Mouse (Mus musculus) MEL (cell line): ENCODE results near the gene Nav1. TPM values are rescaled to one million over a fixed set of nuclear protein-coding genes. Genes with fewer than 3 reads are reported as not detected.

Experiments used
- DNase-seq: peaks from one replicate; pipeline ENCODE4 v3.0.0; 2011; ENCODE audit warnings: low read depth, low spot score
- H3K27ac ChIP-seq: 2 replicates; pipeline ENCODE4 v1.5.1; 2012; ENCODE audit warnings: low read depth, mild to moderate bottlenecking, control low read depth, low read length, moderate library complexity; ENCODE audit not compliant: control insufficient read depth
- H3K27me3 ChIP-seq, 2 experiments: fragments of 150-350 bp in 1 of 2; sonication (generic) in 1 of 2; 2 replicates each; pipeline ENCODE4 v1.6.1; 2012; ENCODE audit warnings: low read length in 2 of 2, mild to moderate bottlenecking in 2 of 2, improper control_type of control experiment in 1 of 2, moderate library complexity in 1 of 2; ENCODE audit not compliant: insufficient read depth in 2 of 2, control insufficient read depth in 1 of 2
- H3K36me3 ChIP-seq, 2 experiments: 2 replicates each; pipeline ENCODE4 v1.6.1; 2012 to 2014; ENCODE audit warnings: low read length in 2 of 2, improper control_type of control experiment in 1 of 2, inconsistent platforms in 1 of 2, mild to moderate bottlenecking in 1 of 2; ENCODE audit not compliant: insufficient read depth in 2 of 2, control insufficient read depth in 1 of 2
- H3K4me1 ChIP-seq, 2 experiments: fragments of 150-350 bp in 1 of 2; sonication (generic) in 1 of 2; 2 replicates each; pipeline ENCODE4 v1.6.1; 2012; ENCODE audit warnings: low read length in 2 of 2, improper control_type of control experiment in 1 of 2, mild to moderate bottlenecking in 1 of 2; ENCODE audit not compliant: insufficient read depth in 2 of 2, control insufficient read depth in 1 of 2
- H3K4me3 ChIP-seq, 2 experiments: fragments of 150-350 bp in 1 of 2; sonication (generic) in 1 of 2; 2 replicates each; pipeline ENCODE4 v1.5.1; 2012; ENCODE audit warnings: low read depth in 2 of 2, low read length in 2 of 2, mild to moderate bottlenecking in 2 of 2, moderate library complexity in 2 of 2, control low read depth in 1 of 2, improper control_type of control experiment in 1 of 2; ENCODE audit not compliant: control insufficient read depth in 1 of 2, insufficient read depth in 1 of 2
- H3K79me2 ChIP-seq: 2 replicates; pipeline ENCODE4 v1.6.1; 2012; ENCODE audit warnings: mild to moderate bottlenecking, low read length, moderate library complexity; ENCODE audit not compliant: control insufficient read depth, poor library complexity, insufficient read depth
- H3K9ac ChIP-seq: 2 replicates; pipeline ENCODE4 v1.6.1; 2012; ENCODE audit warnings: low read depth, mild to moderate bottlenecking, control low read depth, low read length, moderate library complexity; ENCODE audit not compliant: control insufficient read depth, poor library complexity, severe bottlenecking
- H3K9me3 ChIP-seq: fragments of 150-350 bp; sonication (generic); replicated peaks from 2 replicates; pipeline ENCODE4 v1.6.1; 2012; ENCODE audit warnings: mild to moderate bottlenecking, low read length, improper control_type of control experiment, moderate library complexity; ENCODE audit not compliant: insufficient read depth
- BHLHE40 ChIP-seq: IDR thresholded peaks from 2 replicates; pipeline ENCODE4 v1.6.1; 2012; ENCODE audit warnings: low read depth, mild to moderate bottlenecking, inconsistent platforms, low read length, improper control_type of control experiment, borderline replicate concordance
- CHD1 ChIP-seq: IDR thresholded peaks from 2 replicates; pipeline ENCODE4 v1.6.1; 2012; ENCODE audit warnings: low read depth, mild to moderate bottlenecking, inconsistent platforms, low read length, improper control_type of control experiment
- CHD2 ChIP-seq: IDR thresholded peaks from 2 replicates; pipeline ENCODE4 v1.6.1; 2011; ENCODE audit warnings: low read length, improper control_type of control experiment
- CTCF ChIP-seq, 3 experiments: IDR thresholded peaks in 2 of 3; conservative IDR thresholded peaks in 1 of 3; 2 replicates each; pipeline ENCODE4 v1.5.1; 2011 to 2012; ENCODE audit warnings: low read length in 3 of 3, low read depth in 2 of 3, mild to moderate bottlenecking in 2 of 3, improper control_type of control experiment in 1 of 3, inconsistent platforms in 1 of 3, mixed read lengths in 1 of 3, moderate library complexity in 1 of 3; ENCODE audit not compliant: control insufficient read depth in 1 of 3, insufficient read depth in 1 of 3, poor library complexity in 1 of 3, severe bottlenecking in 1 of 3
- E2F4 ChIP-seq: IDR thresholded peaks from 2 replicates; pipeline ENCODE4 v1.6.1; 2011; ENCODE audit warnings: low read depth, low read length, improper control_type of control experiment, borderline replicate concordance
- ELF1 ChIP-seq: IDR thresholded peaks from 2 replicates; pipeline ENCODE4 v1.6.1; 2014; ENCODE audit warnings: low read depth, mild to moderate bottlenecking, inconsistent platforms, low read length, improper control_type of control experiment, moderate library complexity
- GABPA ChIP-seq: IDR thresholded peaks from 2 replicates; pipeline ENCODE4 v1.6.1; 2012; ENCODE audit warnings: low read depth, mild to moderate bottlenecking, inconsistent platforms, low read length, improper control_type of control experiment, moderate library complexity
- KAT2A ChIP-seq: conservative IDR thresholded peaks from 2 replicates; pipeline ENCODE4 v1.6.1; 2012; ENCODE audit warnings: low read depth, low read length, improper control_type of control experiment, inconsistent platforms
- MAFK ChIP-seq: IDR thresholded peaks from 2 replicates; pipeline ENCODE4 v1.6.1; 2011; ENCODE audit warnings: low read depth, mild to moderate bottlenecking, low read length, improper control_type of control experiment, borderline replicate concordance
- MAX ChIP-seq: IDR thresholded peaks from 2 replicates; pipeline ENCODE4 v1.6.1; 2011; ENCODE audit warnings: low read length, improper control_type of control experiment
- MAZ ChIP-seq: IDR thresholded peaks from 2 replicates; pipeline ENCODE4 v1.6.1; 2012; ENCODE audit warnings: low read depth, mild to moderate bottlenecking, inconsistent platforms, low read length, improper control_type of control experiment
- MXI1 ChIP-seq: IDR thresholded peaks from 2 replicates; pipeline ENCODE4 v1.6.1; 2011; ENCODE audit warnings: mild to moderate bottlenecking, low read depth, low read length, improper control_type of control experiment
- MYB ChIP-seq: IDR thresholded peaks from 2 replicates; pipeline ENCODE4 v1.6.1; 2011; ENCODE audit warnings: mild to moderate bottlenecking, low read depth, low read length, improper control_type of control experiment
- MYC ChIP-seq: IDR thresholded peaks from 2 replicates; pipeline ENCODE4 v1.6.1; 2011; ENCODE audit warnings: low read depth, mild to moderate bottlenecking, low read length, improper control_type of control experiment, moderate library complexity
- NELFE ChIP-seq: IDR thresholded peaks from 2 replicates; pipeline ENCODE4 v1.6.1; 2011; ENCODE audit warnings: low read depth, low read length, improper control_type of control experiment
- NRF1 ChIP-seq: IDR thresholded peaks from 2 replicates; pipeline ENCODE4 v1.6.1; 2014; ENCODE audit warnings: low read depth, mild to moderate bottlenecking, inconsistent platforms, low read length, improper control_type of control experiment, moderate library complexity; ENCODE audit not compliant: poor library complexity, insufficient read depth, severe bottlenecking
- POLR2A ChIP-seq, 2 experiments: IDR thresholded peaks; 2 replicates each; pipeline ENCODE4 v1.6.1; 2011 to 2012; ENCODE audit warnings: low read length in 2 of 2, mild to moderate bottlenecking in 2 of 2, control low read depth in 1 of 2, improper control_type of control experiment in 1 of 2, low read depth in 1 of 2, moderate library complexity in 1 of 2; ENCODE audit not compliant: control insufficient read depth in 1 of 2, insufficient read depth in 1 of 2, poor library complexity in 1 of 2
- RAD21 ChIP-seq: IDR thresholded peaks from 2 replicates; pipeline ENCODE4 v1.6.1; 2011; ENCODE audit warnings: mild to moderate bottlenecking, low read depth, low read length, improper control_type of control experiment
- RCOR1 ChIP-seq: IDR thresholded peaks from 2 replicates; pipeline ENCODE4 v1.6.1; 2012; ENCODE audit warnings: low read depth, mild to moderate bottlenecking, inconsistent platforms, low read length, improper control_type of control experiment
- SMC3 ChIP-seq: IDR thresholded peaks from 2 replicates; pipeline ENCODE4 v1.6.1; 2011; ENCODE audit warnings: low read depth, low read length, improper control_type of control experiment
- TCF12 ChIP-seq: IDR thresholded peaks from 2 replicates; pipeline ENCODE4 v1.6.1; 2014; ENCODE audit warnings: low read depth, mild to moderate bottlenecking, inconsistent platforms, low read length, improper control_type of control experiment, moderate library complexity
- USF1 ChIP-seq: IDR thresholded peaks from 2 replicates; pipeline ENCODE4 v1.6.1; 2014; ENCODE audit warnings: low read depth, mild to moderate bottlenecking, inconsistent platforms, low read length, improper control_type of control experiment, moderate library complexity
- USF2 ChIP-seq, 2 experiments: IDR thresholded peaks; 2 replicates each; pipeline ENCODE4 v1.6.1; 2011 to 2012; ENCODE audit warnings: improper control_type of control experiment in 2 of 2, low read length in 2 of 2, borderline replicate concordance in 1 of 2, inconsistent platforms in 1 of 2, low read depth in 1 of 2, mild to moderate bottlenecking in 1 of 2; ENCODE audit not compliant: insufficient read depth in 1 of 2
- ZKSCAN1 ChIP-seq: IDR thresholded peaks from 2 replicates; pipeline ENCODE4 v1.6.1; 2012; ENCODE audit warnings: low read depth, mild to moderate bottlenecking, inconsistent platforms, low read length, improper control_type of control experiment, moderate library complexity
- polyA plus RNA-seq, 2 experiments: library from polyadenylated mRNA; stranded (reverse) in 1 of 2; unstranded in 1 of 2; fragments of >175 nt in 1 of 2; fragments of >200 nt in 1 of 2; gene quantifications; 2 replicates each; pipeline versions ENCODE4 v1.2.1 to v1.2.4; 2012; ENCODE audit warnings: low replicate concordance in 2 of 2, low read depth in 1 of 2; ENCODE audit not compliant: insufficient read length in 2 of 2, insufficient read depth in 1 of 2, missing spikeins in 1 of 2
- total RNA-seq: library from RNA; depleted of rRNA; stranded (reverse); fragments of 300-350 nt; gene quantifications from 2 replicates; pipeline ENCODE4 v1.2.3, GENCODE M21; 2012

The Nav1 gene
- total and polyA plus RNA-seq, 3 experiments: 0.89 to 9.6 TPM; not detected in 1

- Histone ChIP-seq H3K36me3 (no peaks in the 10 kb centered on the region), H3K9me3 (no peaks in the 10 kb centered on the region)
- no peak for TF ChIP-seq USF1
- TF ChIP-seq NRF1: no peak
- no peak for TF ChIP-seq KAT2A
- no peak for TF ChIP-seq CTCF (IDR thresholded peaks at IDR 0.05 in 2 of 3, conservative IDR thresholded peaks at IDR 0.05 in 1 of 3; ENCODE audit: control insufficient read depth in 1 of 3, insufficient read depth in 1 of 3, low read depth in 2 of 3, low read length in 3 of 3, poor library complexity in 1 of 3, severe bottlenecking in 1 of 3)
- no peak for TF ChIP-seq POLR2A (IDR thresholded peaks at IDR 0.05; ENCODE audit: control insufficient read depth in 1 of 2, insufficient read depth in 1 of 2, low read depth in 1 of 2, low read length in 2 of 2, poor library complexity in 1 of 2)
- TF ChIP-seq GABPA: no peak
- no peak for TF ChIP-seq ELF1
- no peak for TF ChIP-seq MAX
- no peak for TF ChIP-seq CHD2
- no peak for TF ChIP-seq RCOR1
- no peak for TF ChIP-seq MYC
- no peak for TF ChIP-seq USF2 (IDR thresholded peaks at IDR 0.05; ENCODE audit: borderline replicate concordance in 1 of 2, insufficient read depth in 1 of 2, low read depth in 1 of 2, low read length in 2 of 2)
- TF ChIP-seq E2F4: no peak
- TF ChIP-seq TCF12: no peak
- no peak for TF ChIP-seq NELFE
- TF ChIP-seq RAD21: no peak
- TF ChIP-seq MYB: no peak
- TF ChIP-seq, all 39 proteins: peak for 0
- Histone ChIP-seq H3K27me3 (no peaks in the 10 kb centered on the region; a peak in 1 of 4 replicates), H3K4me1 (no peaks in the 10 kb centered on the region), H3K9ac (no peak overlapping the region), H3K27ac (no peak overlapping the region), H3K79me2 (no peaks in the 10 kb centered on the region), H3K4me3 (no peak overlapping the region)
- DNase-seq: no peak
These were observed 38.5 kb upstream of the Nav1 start for GRCm38 (mm10) chr1:135645459-135646195.

GRCm38 (mm10) chr1:135644110-135644509, 37.0 kb upstream of the Nav1 start:
- no peaks in the 10 kb centered on the region for H3K4me1 ChIP-seq
- H3K9ac ChIP-seq: no peak overlapping the region
- H3K27ac ChIP-seq: no peak overlapping the region
- no peaks in the 10 kb centered on the region for H3K79me2 ChIP-seq
- H3K36me3 ChIP-seq: no peaks in the 10 kb centered on the region
- no peak for DNase-seq
- TF ChIP-seq SMC3 (no peak), RAD21 (no peak), ZKSCAN1 (no peak), ELF1 (no peak), E2F4 (no peak), POLR2A (IDR thresholded peaks at IDR 0.05; ENCODE audit: control insufficient read depth in 1 of 2, insufficient read depth in 1 of 2, low read depth in 1 of 2, low read length in 2 of 2, poor library complexity in 1 of 2) (no peak), CTCF (IDR thresholded peaks at IDR 0.05 in 2 of 3, conservative IDR thresholded peaks at IDR 0.05 in 1 of 3; ENCODE audit: control insufficient read depth in 1 of 3, insufficient read depth in 1 of 3, low read depth in 2 of 3, low read length in 3 of 3, poor library complexity in 1 of 3, severe bottlenecking in 1 of 3) (no peak), BHLHE40 (no peak), USF2 (IDR thresholded peaks at IDR 0.05; ENCODE audit: borderline replicate concordance in 1 of 2, insufficient read depth in 1 of 2, low read depth in 1 of 2, low read length in 2 of 2) (no peak), MAZ (no peak), MAX (no peak), NELFE (no peak), MAFK (no peak), CHD1 (no peak), MXI1 (no peak), NRF1 (no peak), CHD2 (no peak)
- TF ChIP-seq, all 39 proteins: peak for 0
- Histone ChIP-seq H3K4me3 (no peak overlapping the region), H3K27me3 (no peaks in the 10 kb centered on the region; a peak in 1 of 4 replicates), H3K9me3 (no peaks in the 10 kb centered on the region)
